Mouse (Mus musculus): ENCODE measurements at regions not wholly inside any gene's neighbourhood (a gene's known extent, or its start where the extent isn't known, plus 50 kb on each side); places are given as distances from the start of the nearest gene placed in this dataset.

- TF ChIP-seq POLR2A (IDR thresholded peaks at IDR 0.05; ENCODE audit: low read depth, low read length), result no peak
- TF ChIP-seq E2F4 (IDR thresholded peaks at IDR 0.05; ENCODE audit: insufficient replicate concordance, low read depth, low read length), result no peak
- peak; percentile 48; the same call in 1 of the 2 replicates for TF ChIP-seq IRF4 (IDR thresholded peaks at IDR 0.05; ENCODE audit: low read depth, low read length)
- no peak for TF ChIP-seq SIN3A (IDR thresholded peaks at IDR 0.05; ENCODE audit: low read length)
- no peak for TF ChIP-seq NELFE (IDR thresholded peaks at IDR 0.05; ENCODE audit: low read depth, low read length)
- no peak for TF ChIP-seq CTCF (conservative IDR thresholded peaks at IDR 0.05 in 1 of 2, IDR thresholded peaks at IDR 0.05 in 1 of 2; ENCODE audit: low read depth in 2 of 2, low read length in 2 of 2)
- TF ChIP-seq TCF12 (IDR thresholded peaks at IDR 0.05; ENCODE audit: low read depth, low read length), result no peak
- no peak for TF ChIP-seq NRF1 (IDR thresholded peaks at IDR 0.05; ENCODE audit: low read depth, low read length)
- TF ChIP-seq JUN (IDR thresholded peaks at IDR 0.05; ENCODE audit: insufficient read depth, low read depth, low read length), result peak; percentile 25; the same call in 1 of the 2 replicates
- no peak for TF ChIP-seq MAZ (IDR thresholded peaks at IDR 0.05; ENCODE audit: low read depth, low read length)
- TF ChIP-seq EP300 (IDR thresholded peaks at IDR 0.05; ENCODE audit: low read length), result peak; percentile 61
- TF ChIP-seq MYC (IDR thresholded peaks at IDR 0.05; ENCODE audit: low read depth, low read length), result no peak
- no peak for TF ChIP-seq USF2 (conservative IDR thresholded peaks at IDR 0.05; ENCODE audit: low read depth, low read length)
- TF ChIP-seq BHLHE40 (IDR thresholded peaks at IDR 0.05; ENCODE audit: low read depth, low read length), result no peak
Observed at GRCm38 (mm10) chr2:72868173-72868572, 112.1 kb downstream of the Sp3 start.
